Mouse (Mus musculus) adipocyte (in vitro differentiated cells): Measurements from ENCODE around the gene Pald1.

Experiments
- DNase-seq: peaks from one replicate; pipeline ENCODE4 v3.0.0-alpha.2; 2016; ENCODE audit warnings: low spot score

Gene Pald1

DNA sequence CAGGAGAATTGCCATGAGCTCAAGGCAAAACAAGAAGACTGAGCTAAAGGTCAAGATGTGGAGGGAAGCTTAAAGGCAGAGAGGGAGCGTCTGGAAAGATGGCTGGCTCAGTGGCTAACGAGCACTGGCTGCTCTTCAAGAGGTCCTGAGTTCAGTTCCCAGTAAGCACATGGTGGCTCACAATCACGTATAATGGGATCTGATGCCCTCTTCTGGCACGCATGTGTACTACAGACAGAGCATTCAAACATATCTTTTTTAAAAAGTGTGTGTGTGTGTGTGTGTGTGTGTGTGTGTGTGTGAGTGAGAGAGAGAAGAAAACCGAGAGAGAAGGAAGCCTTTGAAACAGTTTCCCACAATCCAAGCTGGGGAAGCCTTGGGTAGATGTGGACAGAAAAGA lies 19.1 kb upstream of the Pald1 start:
- no peak for DNase-seq

DNA sequence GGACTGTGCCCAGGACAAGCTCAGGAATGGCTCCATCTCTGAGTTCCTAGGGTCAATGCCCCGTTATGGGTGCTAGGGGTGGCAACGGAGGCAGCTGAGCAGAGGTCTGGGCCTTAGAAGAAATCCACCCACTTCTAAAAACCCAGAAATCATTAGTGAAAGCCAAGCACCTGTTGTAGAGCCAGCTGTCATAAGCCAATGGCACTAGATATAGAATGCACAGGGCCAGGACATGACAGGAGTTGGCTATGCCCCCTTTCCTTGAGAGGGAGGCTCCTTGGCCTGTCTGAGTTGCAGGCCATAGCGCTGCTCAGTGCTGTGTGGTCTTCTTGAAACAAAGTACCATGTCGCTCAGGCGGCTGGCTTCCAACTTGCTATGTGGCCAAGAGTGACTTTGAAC lies 17.1 kb upstream of the Pald1 start:
- DNase-seq = no peak

DNA sequence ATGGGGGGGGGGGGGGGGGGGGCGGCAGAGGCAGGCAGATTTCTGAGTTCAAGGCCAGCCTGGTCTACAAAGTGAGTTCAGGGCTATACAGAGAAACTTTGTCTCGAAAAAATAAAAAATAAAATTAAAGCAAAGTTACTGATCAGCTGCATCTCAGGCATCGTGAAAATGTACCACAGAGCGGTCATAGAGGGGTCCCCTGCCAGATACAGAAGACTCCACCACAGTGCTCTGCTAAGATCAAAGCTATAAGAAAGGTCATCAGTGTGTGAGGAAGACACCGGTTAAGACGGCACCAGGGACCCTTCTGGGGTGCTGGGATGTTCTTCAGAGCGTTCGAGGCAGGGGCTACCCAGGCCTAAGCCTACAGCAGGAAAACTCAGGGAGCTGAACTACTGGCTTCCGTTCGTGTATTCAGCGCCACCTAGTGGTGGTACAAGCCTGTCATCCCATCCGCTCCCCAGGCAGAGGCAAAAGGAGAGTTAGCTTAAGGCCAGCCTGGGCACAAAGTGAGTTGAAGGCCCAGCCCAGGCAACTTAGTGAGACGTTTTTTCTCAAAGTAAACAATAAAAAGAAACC lies 15.9 kb upstream of the Pald1 start:
- peak; percentile 89 for DNase-seq

DNA sequence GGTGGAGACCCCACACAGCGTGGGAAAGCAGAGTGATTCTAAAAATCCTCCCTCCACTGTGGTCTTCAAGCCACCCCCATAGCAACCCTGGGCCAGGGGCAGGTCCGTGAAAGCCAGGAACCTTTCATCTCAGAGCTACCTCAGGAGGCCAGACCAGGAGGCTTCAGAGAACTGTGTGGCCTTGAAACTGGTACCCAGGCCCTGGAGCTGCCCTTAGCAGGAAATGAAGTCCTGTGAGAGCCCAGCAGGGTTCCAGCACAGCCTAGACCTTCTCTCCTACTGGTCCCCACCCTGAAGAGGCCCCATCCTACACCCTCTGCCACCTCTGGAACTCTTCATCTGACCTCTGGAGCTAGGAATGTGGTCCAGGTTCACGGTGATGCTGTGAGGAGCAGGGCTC lies 14.8 kb upstream of the Pald1 start:
- DNase-seq = no peak

DNA sequence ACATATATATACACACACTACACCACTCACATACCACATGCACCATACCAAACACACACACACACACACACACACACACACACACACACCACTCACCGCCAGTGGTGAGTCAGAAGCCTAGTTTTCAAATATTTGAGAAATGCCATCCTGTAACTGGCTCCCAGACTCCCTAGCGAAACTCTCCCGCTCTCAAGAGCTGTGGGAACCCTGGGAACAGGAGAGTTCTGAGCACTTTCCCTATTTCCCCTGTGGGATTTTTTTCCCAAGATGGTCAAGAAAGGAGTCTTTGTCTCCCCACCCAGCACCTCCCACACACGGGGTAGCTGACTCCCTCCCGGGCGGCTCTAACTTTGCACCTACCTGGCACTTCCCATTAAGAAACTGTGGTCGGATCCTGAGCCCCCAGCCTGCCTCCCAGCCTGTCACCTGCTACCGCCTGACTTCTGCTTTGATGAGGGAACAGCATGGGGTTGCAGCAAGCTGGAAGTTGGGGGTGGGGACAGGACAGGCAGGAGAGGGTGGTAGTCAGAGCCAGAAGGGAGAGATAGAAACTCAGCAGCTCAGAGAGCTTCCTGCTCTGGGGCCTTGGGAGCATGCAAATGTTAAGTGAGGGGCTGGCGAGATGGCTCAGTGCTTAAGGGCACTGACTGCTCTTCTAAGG lies 11.3 kb upstream of the Pald1 start:
- no peak for DNase-seq

DNA sequence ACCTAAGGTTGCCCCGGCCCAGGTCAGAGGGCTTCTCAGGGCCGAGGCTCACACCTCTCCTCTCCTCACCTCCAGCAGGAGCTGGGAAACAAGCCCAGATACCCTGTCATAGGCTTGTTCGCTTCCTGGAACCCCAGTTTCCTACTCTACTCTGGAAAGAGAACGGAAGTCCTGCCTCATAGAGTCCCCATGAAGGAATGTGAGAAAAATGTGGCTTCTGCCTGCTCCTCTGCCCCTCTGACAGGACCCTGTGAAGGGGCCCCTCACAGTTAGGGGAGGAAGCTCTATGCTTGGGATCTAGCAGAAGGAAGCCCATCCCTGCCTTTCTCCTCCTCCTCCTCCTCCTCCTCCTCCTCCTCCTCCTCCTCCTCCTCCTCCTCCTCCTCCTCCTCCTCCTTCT lies 9.3 kb upstream of the Pald1 start:
- no peak for DNase-seq

DNA sequence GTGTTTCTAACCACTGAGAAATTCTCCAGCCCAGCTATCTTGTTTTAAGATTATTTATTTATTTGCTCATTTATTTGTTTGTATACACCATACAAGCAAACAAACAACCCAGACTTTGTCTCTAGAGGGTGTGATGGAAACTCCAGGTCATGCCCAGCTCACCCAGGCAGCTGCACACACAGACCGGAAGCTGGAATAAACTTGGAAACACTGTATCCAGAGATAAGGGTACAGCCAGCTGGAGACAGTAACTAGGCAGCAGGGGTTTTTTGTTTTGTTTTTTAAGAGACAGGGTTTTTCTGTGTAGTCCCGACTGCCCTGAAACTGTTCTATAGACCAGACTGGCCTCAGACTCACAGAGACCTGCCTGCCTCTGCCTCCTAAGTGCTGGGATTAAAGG lies 6.8 kb upstream of the Pald1 start:
- no peak for DNase-seq

DNA sequence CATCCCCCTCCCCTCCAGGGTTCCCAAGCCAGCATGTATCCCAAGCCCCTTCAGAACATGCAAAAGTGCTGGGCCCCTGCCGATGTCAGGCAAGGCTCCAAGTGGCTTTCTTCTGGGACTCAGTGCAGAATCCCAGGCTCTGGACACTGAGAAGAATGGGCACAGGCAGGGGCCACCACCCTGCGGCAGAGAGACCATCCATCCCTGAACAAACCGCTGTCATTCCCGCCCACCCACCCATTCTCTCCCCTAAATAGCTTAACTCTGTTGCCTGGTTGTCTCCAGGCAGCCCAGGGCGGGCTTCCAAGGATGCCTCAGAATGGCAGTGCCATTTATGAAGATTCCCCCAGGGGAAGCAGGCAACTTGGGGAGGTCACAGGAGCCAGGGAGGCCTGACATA lies 5.7 kb upstream of the Pald1 start:
- DNase-seq = no peak

DNA sequence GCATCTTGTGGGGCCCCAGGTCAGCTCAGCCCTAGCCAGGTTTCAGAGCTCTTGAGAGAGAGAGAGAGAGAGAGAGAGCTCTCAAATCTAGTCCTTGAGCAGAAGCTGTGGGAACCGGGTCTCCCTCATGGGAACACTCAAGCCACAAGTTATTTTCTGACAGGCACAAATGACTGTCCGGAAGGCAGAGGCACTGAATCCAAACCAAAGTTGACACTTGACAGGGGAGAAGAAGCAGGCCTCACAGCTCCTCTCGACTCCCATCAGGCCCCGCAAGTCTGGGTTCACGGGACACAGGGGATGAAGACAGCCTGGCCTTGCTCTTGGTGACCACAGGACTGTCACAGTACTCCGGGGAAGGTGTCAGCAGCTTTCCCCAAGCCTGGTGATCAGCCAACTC lies 3.0 kb upstream of the Pald1 start:
- DNase-seq = peak; percentile 50

DNA sequence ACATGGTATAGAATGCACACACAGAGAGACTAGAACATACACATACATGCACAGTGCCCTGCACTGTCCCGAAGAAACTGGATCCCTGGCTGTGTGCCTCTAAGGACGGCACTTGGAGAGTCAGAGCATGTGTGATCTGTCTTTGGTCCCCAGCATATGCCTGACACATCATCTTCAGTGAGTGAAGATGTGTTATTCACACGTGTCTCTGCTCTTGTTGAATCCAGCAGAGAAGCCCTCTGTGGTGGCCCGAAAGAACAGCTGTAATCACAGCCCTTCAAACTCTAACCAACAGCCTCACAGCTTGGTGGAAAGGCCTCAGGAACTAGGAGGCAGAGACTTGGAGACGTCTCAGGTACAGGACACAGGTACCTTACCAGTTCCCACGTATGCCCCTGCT lies 1.8 kb upstream of the Pald1 start:
- DNase-seq = no peak

DNA sequence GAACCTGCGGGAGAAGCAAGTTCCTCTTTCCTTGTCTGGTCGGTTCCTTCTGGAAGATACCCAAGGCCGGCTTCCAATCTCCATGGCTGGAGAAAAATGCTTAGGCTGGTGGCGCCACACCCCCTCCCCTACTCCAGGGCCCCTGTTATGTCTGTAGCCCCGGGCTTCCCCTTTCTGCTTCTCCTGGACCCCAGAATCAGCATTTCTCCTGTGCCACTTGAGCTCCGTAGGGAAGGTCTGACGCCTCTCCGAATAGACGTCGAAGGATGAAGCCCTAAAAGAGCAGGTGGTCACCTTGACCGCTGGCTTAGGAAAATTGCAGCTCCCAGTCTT lies 351 bp upstream of the Pald1 start:
- DNase-seq = no peak

DNA sequence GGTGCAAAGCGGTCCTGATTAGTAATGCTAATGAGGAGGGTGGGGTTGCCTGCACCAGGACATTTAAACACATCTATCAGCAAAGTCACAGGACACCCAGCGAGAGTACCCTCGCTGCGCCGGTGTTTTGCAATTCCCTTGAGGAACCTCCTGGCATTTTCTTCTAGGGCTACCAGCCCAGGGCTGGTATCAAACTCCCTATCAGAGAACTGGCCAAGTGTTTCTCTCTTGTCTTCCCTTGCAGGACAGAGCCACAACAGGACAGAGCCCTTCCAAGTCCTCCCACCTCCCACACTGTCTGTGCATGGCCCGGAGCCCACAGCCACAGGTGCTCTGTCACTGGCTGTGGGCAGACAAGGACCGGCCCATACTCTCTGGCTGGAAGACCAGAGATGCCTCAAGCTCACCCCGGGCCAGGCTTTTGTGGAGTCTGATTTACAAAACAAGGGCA lies 1.0 kb downstream of the Pald1 start:
- peak; percentile 16 for DNase-seq

DNA sequence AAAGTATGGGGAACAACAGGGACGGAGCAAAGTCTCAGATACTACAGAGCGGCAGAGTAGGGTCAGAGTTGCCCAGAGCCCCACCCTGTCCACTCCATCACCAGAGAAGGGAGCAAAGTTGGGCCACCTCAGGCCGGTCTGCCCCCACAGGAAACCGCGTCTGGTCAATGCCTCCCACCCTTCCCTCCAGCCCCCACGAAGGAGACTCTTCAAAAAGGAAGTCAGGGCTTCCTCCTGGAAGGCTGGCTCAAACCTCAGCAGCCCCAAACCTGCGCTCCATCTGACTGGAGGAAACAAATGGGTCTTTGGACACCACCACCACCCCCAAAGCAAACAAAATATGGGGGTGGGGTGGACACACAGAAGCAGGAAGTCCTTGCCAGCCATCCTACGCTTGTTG lies 1.5 kb downstream of the Pald1 start:
- no peak for DNase-seq

DNA sequence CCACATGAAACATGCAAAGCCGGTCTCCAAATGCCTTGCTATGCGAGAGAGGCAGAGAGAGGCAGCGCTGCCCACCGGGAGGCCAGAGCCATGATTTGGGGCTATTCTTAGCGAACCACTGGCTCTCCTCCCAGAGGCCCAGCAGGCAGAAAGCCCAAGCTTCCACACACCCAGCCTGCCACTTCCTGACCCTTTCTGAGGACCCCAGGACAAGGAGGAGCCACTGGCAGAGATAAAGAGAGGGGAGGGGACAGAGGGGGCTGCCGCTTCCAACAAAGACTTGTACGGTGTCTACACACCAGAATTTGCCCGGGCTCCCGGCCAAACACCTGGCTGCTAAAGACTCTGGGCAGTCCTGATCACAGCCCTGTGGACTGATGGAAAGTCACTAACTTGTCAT lies 3.1 kb downstream of the Pald1 start:
- peak; percentile 50 for DNase-seq

DNA sequence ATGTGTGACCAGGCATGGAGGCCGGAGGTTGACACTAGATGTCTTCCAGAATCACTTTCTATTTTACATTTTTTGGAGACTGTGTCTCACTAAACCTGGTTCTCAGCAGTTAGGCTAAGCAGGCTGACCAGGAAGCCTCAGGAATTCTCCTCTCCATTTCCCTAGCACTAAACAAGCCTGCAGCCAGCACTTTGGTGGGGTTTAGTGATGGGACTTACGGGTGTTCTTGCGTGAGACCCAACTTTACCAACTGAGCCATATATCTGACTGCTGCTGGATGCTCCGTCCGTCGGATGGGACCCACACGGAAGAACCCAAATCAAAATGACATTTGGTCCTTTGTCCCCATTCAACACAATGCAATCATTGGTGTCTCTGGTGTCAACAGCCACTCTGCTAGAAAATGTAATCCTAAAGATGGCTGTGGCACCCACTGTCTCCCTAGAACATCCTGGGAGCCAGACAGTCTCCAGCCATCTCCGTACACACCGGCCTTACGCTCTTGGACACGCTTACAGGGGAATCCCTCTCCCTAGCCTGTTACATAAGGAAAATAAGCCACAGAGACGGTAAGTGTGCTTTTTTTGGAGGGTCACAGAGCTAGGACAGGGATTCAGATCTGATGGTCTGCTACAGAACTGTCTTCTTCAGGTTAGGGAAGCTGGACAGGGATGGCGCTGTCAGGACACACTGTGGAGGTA lies 3.8 kb downstream of the Pald1 start:
- DNase-seq = no peak

DNA sequence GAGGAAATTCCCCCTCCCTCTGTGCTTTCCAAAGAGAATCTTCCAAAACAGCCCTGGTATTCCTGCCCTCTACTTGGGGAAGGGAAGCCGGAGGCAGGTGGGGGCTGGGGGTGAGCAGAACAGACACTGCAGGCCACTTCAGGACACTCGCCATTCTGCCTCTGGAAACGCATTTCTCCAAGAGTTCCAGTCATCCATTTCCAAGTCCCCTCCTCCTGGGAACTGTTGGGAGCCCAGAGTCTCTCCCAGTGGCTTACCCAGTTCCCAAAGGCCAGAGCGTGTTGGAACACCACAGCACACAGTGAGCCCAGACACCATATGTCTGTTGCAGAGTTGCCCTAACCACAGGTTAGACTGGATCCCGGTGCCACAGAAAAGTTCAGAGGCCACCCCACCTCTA lies 4.6 kb downstream of the Pald1 start:
- peak; percentile 25 for DNase-seq

DNA sequence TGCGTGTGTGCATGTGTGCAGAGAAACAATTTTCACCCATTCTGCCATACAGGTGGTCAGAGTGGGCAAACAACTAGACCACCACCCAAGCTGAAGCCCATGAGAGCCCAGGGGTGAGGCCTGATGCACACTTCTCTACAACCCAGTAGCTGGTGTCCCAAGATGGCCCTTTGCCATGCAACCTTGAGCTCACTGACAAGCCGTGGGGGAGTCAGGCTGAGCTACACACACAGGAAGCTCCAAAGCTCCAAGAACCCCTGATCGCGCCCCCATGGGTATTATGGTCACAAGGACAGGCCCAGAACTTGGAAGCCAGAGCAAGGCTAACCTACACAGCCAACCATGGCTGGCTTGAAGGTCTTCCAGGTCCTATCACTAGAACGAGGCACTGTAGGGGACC lies 5.3 kb downstream of the Pald1 start:
- DNase-seq = no peak

DNA sequence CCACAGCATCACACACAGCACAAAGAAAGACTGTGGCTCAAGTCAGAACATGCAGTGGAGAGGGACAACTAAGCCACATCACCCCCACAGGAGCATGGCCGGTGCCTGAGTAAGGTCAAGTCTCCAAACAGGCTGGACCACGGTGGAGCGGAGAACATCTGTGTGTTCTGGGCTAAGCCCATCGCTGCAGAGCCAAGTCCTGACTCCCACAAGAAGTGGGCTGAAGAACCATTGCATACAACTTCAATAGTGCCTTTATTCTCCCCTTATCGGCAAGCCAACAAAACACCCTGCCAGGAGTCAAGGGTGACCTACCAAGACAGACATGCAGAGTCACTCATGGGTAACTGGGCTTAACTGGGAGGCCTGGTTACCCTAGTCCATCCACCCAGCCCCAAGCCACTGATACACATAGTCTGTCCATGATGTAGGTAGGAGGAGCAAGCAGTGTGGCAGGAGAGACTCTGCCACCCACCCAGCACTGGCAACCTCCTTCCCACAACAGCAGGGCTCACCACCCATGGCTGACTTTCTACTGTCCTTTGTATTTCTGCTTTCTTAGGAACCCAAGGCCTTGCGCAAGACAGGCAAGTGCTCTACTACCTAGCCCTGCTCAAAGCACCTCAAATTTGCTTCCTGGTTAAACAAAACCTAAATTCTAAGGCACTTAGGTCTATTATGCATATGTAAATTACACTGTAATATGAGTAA lies 8.4 kb downstream of the Pald1 start:
- DNase-seq = no peak

DNA sequence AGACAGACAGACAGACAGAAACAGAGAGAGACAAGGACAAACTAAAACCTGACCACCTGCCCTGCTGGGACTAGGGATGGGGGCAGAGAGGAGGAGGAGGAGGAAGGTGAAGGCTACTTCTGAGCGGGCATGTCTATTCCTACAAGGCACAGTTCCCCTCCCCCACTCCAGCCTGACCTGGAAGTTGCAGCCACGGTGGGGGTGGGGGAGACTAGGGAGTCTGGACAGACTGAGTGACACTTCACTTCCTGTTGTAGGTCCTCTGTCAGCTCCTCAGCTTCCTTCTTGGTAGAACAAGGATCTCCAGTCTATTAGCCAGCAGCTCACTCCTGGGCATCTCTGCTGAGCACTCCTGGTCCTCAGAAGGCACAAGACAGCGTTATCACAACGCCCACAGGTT lies 9.3 kb downstream of the Pald1 start:
- no peak for DNase-seq

DNA sequence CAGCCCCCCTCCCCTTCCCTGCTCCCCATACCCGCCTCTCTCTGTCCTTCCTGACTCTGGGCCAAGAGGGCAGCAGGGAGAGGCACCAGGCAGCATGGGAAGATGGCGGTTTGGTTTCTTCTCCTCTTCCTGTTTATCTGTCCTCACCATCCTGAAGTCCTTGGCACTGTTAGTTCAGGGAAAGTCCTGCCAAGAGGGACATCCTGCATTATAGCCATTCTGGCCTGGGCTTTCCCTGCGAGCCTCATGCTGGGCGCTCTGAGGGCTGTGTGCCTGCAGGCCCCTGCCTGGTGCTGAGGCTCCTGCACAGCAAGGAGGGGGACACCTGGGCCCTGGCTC lies 10.8 kb downstream of the Pald1 start:
- DNase-seq = peak; percentile 27

DNA sequence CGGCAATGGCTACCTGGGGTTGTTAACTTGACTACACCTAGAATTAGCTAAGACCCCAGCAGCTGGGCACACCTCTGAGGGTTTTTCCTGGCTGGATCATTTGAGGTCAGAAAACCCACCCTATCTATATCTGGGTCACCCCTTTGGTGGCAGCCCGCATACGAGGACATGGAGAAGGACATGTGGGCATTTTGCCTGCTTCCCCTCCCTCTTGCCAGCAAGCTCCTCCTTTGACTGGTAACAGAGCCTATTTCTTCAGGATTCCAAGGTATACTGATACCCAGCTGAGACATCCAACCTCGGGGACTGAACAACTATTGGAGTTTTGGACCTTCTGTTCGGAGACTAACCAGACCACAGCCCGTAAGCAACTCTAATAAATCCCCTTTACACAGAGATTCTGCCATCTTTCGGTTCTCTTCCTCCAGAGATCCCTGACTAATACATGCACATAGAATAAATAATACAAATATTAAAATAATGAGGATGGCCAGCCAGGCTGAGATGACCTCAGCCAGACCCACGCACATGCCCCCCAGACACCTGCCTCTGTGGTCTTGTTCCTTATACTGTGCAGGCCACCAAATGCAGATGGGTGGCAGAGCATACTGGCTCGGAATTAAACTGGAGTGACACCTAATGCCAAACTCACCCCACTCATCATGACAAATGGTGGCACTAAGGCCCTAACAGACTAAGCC lies 11.3 kb downstream of the Pald1 start:
- no peak for DNase-seq

DNA sequence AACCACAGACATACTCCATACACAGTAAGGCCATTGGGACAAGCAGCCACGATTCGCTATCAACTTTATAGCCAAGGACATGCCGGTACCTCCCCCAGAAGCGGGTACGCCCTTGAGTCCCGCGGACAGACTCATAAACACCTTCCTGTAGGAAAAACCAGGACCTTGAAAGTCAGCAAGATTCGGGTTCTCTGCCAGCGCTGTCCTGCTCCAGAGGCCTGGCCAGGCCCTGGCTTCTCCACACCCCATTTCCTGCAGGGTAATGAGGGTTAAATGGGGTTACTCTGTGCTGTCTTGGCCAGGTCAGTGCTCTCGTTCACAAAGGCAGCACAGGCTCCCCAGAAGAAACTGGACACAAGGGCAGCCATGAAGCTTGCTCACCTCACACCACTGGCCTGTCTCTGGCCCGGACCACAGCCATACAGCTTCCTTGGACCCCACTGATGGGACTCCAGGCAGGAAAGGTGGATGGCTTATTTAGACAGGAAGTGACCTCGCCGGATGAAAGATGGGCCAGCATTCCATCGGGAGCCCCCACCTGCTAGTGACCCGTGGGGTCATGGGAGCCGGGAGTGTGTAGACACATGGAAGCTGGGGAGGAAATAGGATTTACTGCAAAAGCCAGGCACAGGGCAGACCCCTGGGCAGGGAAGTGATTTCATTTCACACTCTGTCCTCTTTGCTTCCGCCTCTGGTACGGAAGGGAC lies 12.9 kb downstream of the Pald1 start:
- DNase-seq = no peak
